Mouse (Mus musculus) neutrophil, adult 5-6 weeks (primary cell): ENCODE results near the gene Mus81. TPM values are rescaled to one million over a fixed set of nuclear protein-coding genes. Genes with fewer than 3 reads are reported as not detected.

Experiments used
- ATAC-seq: fragments of 151-379, 151-347 bp; 2 replicates; pipeline ENCODE4 v1.8.0; 2017; ENCODE audit warnings: mild to moderate bottlenecking, moderate TSS enrichment; ENCODE audit not compliant: insufficient number of reproducible peaks, poor library complexity, low FRiP score, severe bottlenecking; ENCODE audit errors: extremely low read depth
- total RNA-seq: library from RNA; stranded (forward); fragments of 200-1000 nt; gene quantifications from 2 replicates; pipeline ENCODE4 v1.2.3, GENCODE M21; 2017

Mus81 gene
- total RNA-seq: 19.0 and 22.0 TPM in 2 replicates

DNA sequence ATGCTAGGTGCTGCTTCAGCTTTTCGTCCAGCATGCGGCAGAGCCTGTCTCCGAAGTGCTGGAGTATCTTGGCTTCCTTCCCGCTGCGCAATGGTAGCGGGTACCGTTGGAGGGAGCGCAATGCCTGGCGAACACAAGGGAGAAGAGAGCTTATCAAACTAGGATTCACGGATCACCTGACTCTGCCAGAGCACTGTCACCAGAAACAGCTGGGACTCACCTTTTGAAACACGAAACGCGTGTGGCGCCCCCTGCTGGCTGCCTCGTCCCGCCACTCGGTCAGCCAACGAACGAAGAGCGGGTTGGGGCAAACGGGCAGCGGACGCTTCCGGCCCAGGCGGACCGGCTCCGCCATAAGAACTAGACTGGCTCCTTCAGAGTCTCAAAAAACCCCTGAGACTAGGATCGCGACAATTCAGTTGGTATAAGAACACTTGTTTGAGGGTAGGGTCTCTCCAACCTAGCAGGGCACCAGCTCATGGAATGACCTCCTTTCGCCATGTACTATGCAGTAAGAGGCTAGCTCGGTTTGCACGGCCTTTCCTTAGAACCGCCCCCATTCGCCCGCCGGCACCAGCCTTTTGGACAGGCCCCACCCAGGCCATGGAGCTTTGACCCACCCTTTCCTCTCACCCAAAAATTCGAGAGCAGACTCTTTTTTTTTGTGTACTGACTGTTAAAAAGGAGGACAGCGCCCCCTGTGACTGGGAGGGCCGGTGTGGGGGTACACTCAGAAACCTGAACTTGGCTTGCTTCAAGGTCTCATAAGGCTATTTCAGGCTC is at the start of gene Mus81:
Gene Mus81 (minus strand): TSS at position 635 of the 783 bp plus-strand sequence.
- peak; percentile 40 for ATAC-seq

DNA sequence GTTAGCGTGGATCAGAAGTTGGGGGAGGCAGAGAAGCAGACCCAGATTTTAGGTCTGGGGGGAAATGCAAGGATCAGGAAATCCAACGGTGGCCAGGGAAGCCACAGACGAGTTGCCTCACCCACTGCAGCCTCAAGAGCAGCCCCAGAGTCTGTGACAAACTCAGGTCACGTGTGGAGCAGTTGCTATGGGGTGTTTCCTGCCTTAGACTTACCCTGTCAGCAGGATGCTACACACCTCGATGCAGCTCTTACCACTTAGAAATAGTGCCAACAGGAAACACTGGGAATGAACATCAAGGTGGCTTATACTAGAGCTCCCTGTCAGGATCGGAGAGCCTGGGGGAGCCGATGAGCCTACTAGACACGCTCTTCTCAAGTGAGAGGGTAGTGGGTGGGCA is 44.3 kb upstream of the Mus81 start:
- no peak for ATAC-seq

DNA sequence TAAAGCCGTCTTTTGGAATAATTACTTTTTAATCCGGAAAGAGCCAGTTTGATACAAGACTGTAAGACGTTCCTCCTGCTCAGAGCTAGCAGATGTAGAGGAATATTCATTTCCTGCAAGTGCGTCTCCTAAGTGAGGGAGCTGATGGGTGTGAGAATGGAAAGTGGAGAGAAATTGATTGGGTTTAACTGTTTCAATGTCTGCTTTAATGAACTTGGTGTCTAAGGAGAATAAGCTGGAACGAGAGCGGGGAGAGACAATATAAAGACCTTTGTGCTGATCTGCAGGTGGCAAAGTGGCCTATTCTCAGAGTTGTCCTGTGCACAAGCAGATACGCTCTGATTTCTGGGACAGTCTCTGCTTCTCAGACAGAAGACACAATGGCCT is 41.9 kb upstream of the Mus81 start:
- no peak for ATAC-seq

DNA sequence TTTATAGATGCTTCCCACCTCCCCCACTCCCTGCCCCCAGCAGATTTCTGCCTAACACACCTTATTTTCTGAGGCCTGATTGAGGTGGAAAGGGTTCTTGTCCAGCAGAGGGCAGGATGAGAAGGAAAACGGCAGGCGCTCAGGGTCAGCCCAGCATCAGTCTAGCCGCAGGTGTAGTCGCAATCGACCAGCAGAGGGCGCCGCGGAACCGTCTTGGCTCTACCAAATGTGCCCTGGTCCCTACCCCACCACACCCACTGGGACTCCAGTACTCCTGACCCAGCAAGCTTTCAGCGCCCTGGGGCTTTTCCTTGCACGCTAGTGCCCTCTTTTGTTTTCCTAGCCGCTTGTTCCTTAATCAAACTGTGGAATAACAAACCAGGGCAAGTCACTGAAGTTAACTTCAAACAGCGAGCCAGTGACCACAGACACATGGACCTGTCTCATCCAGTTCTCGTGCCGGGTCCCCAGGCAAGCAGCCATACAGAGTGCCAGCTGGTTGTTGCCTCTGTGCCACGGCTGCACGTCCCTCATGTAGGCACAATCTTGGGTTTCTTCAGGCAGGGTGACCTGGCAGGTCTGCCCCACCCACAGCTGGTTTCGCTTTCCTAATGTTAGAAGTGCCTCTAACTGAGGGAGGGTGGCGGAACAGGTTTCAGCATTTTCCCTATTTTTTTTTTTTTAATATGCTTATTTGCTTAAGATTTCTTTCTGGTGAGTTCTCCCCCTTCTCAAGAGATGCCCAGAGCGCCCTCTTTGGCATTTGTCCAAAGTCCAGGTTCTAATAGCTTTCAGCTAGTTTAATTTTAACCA is 41.3 kb upstream of the Mus81 start:
- ATAC-seq: peak; percentile 96

DNA sequence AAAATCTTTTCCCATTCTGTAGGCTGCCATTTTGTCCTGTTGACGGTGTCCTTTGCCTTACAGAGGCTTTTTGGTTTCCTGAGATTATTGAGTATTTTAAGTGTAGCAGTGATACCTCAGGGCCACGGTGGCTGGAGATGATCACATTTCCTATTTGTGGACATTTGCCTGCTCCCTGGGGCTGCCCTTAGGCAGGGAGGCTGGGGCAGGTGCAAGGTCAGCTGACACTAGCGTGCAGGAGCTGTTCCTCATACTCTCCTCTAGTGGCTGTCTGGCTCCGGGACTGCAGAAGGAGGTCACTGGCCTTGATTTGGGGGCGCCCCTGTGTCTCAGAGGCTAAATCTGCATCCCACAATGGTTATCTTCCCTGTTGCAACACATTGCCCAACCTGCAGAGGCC is 37.0 kb upstream of the Mus81 start:
- no peak for ATAC-seq

DNA sequence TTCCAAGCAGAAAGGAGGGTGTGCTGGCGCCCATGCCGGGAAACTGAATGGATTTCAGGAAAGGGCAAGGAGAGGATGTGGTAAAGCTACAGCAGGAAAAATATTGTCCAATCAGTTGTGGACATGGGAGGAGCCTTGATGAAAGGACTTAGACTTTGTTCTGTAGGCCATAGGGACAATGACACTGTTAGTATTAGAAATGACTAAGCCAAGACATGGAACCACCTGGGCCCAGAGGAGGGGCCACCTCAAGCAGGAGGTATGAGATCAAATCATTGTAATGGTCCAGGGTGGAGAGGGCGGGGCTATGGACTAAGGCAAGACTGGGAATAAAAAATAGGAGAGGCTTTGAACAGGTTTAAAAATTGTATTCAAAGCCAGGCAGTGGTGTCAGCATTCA is 30.5 kb upstream of the Mus81 start:
- ATAC-seq: no peak

DNA sequence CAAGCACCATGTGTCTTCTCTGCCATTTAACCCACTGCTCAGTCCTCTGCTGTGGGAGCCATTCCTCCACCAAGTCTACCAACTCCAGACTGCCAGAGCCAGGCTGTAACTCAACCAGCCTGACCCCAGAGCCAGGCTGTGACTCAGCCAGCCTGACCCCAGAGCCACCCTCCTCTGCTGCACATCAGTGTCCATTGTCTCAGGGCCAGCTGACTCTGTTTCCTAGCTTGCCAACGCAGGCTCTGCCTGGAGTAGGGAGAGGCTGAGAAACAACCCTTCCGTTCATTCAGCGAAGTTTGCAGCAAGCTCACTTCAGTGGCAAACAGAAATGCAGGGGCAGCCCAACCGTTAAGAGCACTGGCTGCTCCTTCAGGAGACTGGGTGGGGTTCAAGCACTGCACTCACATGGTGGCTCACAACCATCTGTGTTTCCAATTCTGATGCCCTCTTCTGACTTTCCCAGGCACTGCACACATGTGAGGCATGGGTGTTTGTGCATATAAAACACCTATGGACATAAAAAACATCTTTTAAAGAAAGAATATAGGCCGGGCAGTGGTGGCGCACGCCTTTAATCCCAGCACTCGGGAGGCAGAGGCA is 28.8 kb upstream of the Mus81 start:
- ATAC-seq: no peak

DNA sequence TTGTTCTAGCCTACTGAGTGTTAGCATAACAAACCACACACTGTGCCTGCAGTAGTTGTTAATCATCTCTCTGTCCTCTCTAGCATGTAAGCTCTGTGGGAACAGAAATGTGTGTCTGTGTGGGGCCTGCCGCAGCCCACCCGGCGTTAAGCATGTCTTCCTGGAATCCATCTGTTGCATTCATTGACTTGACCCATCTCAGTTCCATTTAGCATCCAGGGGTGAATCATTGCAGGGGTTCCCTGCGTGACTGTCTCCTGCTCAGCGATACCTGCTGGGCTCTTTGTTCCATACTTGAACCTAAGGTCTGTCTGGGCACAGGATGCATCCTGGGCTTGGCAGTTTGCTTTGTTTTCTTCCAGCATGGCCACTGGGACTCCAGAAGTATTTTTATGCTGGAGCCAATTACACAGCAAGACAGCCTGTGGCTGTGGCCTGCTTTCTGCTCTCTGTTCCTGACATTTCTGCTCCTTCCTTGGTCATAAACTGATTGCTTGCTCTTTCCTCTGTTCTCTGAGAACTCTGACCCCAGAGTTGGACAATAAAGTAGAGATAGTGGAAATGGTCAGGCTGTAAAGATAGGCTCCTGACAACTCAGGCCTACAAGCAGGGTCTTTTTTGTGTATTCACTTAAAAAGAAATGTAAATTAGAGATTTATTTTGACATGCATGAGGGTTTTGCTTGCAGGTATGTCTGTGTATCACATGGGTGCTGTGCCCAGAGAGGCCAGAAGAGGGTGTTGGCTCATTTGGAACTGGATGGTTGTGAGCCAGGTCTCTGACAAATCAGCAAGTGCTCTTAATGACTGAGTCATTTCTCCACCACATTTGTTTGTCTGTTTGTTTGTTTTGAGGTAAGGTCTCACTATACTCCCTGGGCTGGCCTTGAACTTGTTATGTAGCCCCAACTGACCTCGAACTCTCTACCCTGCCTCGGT is 27.9 kb upstream of the Mus81 start:
- no peak for ATAC-seq

DNA sequence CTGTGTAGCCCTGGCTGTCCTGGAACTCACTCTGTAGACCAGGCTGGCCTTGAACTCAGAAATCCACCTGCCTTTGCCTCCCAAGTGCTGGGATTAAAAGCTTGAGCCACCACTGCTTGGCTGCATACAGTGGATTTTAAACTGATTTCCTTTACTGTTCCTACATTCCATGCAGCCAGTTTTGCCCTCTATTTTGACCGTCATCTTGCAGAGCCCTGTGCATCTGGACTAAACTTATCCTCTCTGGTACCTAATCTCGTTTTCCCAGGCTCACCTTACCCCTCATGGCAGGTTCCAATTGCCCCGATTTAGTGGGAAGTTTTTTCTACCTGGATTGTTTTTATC is 24.8 kb upstream of the Mus81 start:
- ATAC-seq: no peak

DNA sequence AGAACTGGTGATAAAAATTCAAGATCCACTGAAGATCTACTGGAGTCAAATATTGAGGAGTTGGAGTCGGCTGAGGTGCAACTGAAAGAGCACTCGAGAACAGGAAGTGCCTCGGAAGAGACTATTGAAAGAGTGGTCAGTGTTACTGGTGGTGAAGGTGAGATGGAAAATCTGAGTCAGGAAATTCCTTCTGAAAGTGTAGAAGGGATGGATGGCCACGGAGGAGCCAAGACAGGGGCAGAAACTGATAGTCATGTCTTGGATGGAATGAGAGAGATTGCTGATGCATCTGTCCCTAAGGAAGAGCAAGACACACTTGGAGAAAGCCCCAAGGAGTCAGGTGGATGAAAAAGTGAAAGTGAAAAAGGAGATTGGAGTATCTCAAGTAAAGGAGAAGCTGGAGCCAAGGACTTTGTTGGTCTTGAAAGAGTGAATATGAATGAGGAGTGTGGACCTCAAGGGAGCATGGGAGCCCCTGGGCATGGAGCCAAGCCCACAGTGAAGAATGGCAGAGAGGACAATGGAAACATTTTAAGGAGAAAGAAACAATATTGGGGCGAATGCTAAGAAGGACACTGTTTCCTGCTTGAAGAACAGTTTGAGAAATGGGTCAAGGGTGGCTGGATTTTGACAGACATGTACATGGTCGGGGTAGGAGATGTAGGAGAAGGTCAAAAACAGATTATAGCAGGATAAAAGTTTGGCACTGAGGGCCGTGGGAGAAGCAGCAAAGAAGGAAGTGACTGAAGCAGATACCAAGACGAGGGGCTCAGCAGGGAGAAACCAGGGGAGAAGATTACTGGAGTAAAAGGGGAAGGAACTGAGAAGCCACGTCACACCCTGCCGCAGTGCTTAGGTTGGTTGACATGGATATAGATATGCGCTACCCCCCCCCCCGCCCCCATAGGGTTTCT is 24.1 kb upstream of the Mus81 start:
- ATAC-seq: peak; percentile 58

DNA sequence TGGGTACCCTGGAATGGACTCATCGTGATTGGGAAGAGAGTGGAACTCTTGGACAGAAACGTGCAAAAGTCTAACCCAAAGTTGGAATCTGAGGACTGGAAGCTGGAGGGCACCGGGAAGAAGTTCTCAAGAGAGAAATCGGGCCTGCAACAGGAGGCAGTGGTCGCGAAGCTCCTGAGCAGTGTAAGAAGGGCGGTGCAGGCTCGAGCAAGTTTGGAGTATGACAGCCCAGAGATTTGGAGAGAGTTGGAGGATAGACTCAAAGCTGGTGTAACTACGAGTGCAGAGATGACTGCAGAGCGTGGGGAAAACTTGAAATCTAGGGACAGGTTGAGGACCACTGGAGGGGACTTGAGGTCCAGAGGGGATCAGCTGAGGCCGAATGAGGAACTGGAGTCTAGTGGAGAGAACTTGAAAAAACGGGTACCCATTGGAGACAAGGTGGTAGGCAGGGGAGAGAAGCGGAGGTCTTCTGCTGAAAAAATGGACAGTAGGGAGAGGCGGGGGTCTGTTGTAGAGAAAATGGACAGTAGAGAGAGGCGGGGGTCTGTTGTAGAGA is 23.0 kb upstream of the Mus81 start:
- no peak for ATAC-seq

DNA sequence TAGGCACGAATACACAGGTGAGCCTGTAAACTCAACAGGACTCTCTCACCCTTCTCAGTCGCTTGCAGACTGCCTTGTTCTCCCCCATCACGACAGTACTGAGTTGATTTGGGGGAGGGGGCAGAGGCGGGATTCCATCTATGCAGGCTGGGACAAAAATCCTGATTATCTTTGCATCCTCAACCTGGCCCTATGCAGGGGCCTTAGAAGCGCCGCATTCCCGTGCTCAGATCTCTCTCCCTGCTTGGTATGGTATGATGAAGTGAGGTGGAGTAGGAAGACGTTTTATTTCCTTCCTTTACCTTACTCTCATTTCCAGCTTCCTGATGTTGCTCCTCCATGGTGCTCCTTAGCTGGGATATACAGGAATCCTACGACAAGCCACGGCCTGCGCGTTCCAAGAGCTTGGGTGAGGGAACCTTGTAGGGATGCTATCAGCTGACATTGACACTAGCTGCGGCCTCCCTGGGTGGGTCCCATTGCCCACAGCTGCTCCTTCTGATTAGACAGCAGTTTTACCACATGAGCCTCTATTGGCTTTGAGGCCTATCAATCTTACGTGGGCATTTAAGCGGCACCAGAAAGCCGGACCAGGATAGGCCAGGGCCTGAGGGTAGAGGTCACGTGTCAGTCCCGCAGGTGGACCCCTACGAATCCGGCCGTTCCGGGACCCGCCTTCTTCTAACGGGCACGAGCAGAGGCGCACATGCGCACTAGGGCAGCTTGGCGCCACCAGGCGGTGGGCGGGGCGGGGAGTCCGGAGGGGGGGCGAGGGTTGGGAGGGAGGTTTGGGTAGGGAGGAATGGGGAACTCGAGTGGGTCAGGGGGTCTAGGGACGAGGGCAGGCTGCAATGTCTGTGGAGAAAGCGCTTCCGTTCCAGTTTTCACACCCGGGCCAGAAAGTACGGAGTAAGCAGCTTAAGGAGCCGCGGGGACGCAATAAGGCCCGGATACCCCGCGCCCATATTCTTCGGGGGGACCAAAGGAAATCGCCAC is 22.1 kb upstream of the Mus81 start, which contains the start of gene Snx32:
Gene Snx32 (minus strand): TSS at position 508 of the 996 bp plus-strand sequence.
- ATAC-seq: peak; percentile 88

DNA sequence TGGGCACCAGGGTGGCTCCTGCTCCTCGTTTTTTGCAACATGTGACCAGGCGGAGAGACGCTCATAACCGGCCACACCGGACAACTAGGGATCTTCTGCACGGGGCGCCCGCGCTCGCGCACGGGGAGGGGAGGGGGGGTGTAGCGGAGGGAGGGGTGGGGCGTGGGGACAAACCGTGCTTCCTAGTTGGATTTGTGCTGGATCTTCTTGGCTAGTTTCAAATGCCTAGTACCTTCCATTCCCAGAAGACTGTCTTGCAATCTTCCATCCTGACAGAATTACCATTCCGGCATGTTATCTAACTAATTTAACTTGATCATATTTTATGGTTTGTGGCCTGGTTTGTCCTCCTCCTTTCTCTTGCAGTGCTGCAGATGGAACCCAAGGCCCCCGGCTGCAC is 15.5 kb upstream of the Mus81 start, which contains the start of gene 1700020D05Rik:
Gene 1700020D05Rik (minus strand): TSS at position 101 of the 400 bp plus-strand sequence.
- no peak for ATAC-seq

DNA sequence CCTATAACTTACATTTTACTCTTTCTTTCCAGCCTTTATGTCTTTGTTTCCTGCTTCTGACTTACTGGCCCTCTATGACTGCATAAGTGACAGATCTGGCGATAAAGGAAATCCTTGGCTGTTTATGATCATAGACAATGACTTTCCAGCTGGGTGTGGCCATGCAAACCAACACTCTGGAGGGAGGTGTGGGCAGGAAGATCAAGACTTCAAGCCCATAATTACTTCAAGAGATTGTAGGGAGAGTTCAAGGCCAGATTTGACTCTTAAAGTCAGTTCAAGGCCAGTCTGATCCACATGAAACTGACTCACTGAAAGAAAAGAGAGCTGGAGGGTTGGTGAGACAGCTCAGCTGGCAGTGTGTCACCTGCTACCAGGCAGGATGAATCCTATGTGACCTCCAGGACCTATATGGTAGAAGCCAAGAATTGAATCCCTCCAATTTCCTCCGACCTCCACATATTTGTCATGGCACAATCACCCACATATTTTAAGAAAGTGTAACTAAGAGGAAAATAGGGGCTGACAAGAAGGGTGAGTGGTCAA is 12.2 kb upstream of the Mus81 start:
- ATAC-seq: no peak

DNA sequence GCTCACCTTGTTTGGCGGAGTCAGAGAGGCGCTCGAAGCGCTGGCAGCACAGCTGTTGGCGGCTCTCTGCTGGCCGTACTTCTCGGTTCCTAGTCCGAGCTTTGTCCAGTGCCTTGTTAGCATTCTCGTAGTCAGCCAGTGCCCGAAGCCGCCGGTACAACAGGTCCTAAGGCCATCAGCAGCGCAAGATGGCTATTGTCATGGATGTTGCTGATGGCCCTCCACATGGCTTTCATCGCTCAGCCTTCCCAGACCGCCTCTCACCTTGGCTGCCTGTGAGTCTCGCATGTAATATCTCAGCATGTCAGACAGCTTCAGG is 7.8 kb upstream of the Mus81 start:
- ATAC-seq: no peak

DNA sequence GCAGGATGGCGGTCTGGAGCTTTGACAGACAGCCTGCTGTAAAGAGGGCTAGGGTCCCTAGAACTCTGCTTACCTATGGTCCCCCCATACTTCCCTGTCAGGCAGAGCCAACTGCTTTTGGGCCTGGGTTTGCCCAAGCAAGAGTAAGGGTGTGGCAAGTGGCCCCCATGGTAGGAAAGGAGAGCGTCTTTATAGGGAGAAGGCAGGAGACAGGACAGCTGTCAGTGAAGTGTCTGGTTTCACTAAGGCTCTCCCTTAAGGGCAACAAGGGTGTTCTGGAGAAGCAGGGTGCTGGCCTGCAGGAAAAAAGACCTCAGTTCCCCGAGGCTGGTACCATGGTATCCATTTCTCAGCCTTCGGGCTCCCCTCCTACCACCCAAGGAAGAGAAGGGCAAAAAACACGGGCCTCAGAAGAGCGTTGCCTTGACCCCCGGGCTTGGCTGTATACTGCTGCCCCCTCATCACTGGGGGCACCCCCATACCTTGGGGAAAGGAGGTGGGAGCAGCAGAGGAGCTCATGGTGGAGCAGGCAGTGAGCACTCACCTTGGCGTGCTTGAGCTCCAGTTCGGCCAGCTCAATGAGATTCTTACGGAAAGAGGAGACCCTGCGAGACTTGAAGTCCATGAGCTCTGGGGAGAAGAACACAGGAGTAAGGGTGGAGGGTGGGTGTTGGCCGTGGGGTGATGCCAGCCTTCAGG is 7.3 kb upstream of the Mus81 start:
- ATAC-seq: no peak
